Mouse (Mus musculus): Measurements from ENCODE around the gene Syngr4. TPM values are rescaled to one million over a fixed set of nuclear protein-coding genes. Genes with fewer than 3 reads are reported as not detected.

Gene Syngr4
- polyA plus RNA-seq (2014; fragmentation: Illumina TruSeq; extraction: RNeasy Lipid Tissue Mini Kit (QIAGEN cat#74804); ENCODE audit: low read depth, low replicate concordance): not detected

DNA sequence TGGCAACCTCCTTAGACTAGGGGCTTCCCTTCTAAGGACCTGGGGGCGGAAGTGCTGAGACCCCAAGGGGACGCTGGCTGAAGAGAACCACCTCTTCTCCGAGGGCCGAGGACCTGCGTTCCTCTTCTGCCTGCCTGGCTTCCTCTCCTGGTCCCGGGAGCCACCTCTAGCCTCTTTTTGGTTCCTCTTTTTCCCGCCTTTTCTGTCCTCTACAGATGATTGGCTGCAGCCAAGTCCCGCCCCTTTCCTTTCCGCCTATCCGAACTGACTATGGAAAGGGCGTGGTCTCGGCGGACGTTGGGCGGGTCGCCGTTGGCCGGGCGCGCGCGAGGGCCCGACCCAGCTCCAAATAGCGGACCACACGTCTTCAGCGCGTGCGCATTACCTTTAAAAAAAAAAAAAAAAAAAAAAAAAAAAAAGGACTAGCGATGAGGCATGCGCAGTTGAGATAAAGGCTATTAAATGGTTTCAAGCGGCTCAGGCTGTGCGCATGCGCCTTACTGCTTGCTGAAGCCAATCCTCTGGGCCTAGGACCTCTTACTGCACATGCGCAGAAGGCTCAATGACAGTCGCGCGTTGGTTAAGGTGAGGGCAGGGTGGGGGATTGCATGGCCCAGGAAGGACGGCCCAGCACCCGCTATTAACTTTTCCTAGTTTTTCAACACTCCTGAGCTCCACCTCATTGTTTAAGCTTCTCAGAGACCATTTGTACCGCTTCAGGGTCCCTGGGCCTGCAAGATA lies at the start of gene Syngr4, which contains the start of gene Tmem143:
Gene Syngr4 (minus strand): TSS at position 198 of the 741 bp plus-strand sequence.
Gene Tmem143 (plus strand): TSS at position 425 of the 741 bp plus-strand sequence.

GRCm38 (mm10) chr7:45923762-45924428 lies 27.4 kb upstream of the Syngr4 start, which contains the start of gene Ccdc114:
Gene Ccdc114, plus strand, starts transcription at chr7:45924072.

DNA sequence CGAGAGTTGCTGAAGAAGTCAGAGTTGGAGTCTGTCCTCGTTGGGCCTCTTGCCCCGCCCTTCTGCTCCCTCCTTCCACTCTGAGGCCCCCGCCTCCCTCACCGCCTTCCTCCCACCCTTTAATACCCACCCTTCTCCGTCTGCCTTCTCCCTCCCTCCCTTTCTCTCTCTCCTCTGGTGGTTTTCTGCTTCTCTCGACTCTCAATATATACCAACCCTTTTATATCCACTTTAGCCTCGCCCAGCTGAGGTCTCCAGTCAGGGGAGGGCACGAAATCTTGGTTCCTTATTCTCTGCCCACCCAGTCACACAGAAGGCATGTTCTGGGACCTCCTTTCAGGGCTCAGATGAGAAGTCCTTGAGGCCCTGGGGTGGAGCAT lies 24.7 kb upstream of the Syngr4 start, which contains the start of gene Emp3:
Gene Emp3 (minus strand): TSS at position 163 of the 380 bp plus-strand sequence.

DNA sequence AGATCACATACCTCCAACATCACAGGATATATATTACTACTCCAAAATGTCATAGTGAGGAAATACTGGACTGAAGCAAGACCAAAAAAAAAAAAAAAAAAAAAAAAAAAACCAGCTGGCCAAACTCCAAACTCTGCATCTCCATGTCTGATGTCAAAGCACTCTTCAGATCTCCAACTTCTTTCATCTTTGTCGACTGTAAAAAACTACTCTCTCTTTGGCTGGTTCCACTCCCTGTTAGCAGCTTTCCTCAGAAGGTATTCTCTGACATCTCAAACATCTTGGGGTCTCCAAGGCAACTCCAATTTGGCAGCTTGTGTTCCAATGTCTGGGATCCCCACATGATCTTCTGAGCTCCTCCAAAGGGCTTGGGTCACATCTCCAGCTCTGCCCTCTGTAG lies 18.2 kb downstream of the Syngr4 start, which contains the start of gene Grin2d:
Gene Grin2d (minus strand): TSS at position 101 of the 400 bp plus-strand sequence.

GRCm38 (mm10) chr7:45872624-45873023 lies 23.9 kb downstream of the Syngr4 start, which contains the start of gene Kdelr1:
Gene Kdelr1, plus strand, starts transcription at chr7:45872772.

Other genes starting within 250 kb of the Syngr4 start
- gene Fut2, start 230.3 kb downstream of the Syngr4 start, polyA plus RNA-seq (2014; fragmentation: Illumina TruSeq; extraction: RNeasy Lipid Tissue Mini Kit (QIAGEN cat#74804); ENCODE audit: low read depth, low replicate concordance): 1.1 TPM
- not detected for gene Ntn5, start 212.7 kb downstream of the Syngr4 start, polyA plus RNA-seq (2014; fragmentation: Illumina TruSeq; extraction: RNeasy Lipid Tissue Mini Kit (QIAGEN cat#74804); ENCODE audit: low read depth, low replicate concordance)
- 0.47 TPM for gene Sec1, start 202.3 kb downstream of the Syngr4 start, polyA plus RNA-seq (2014; fragmentation: Illumina TruSeq; extraction: RNeasy Lipid Tissue Mini Kit (QIAGEN cat#74804); ENCODE audit: low read depth, low replicate concordance)
- gene Car11, start 196.9 kb downstream of the Syngr4 start, polyA plus RNA-seq (2014; fragmentation: Illumina TruSeq; extraction: RNeasy Lipid Tissue Mini Kit (QIAGEN cat#74804); ENCODE audit: low read depth, low replicate concordance): 8.2 TPM
- 17.7 TPM for gene Dbp, start 191.6 kb downstream of the Syngr4 start, polyA plus RNA-seq (2014; fragmentation: Illumina TruSeq; extraction: RNeasy Lipid Tissue Mini Kit (QIAGEN cat#74804); ENCODE audit: low read depth, low replicate concordance)
- gene Rpl18, start 181.3 kb downstream of the Syngr4 start, polyA plus RNA-seq (2014; fragmentation: Illumina TruSeq; extraction: RNeasy Lipid Tissue Mini Kit (QIAGEN cat#74804); ENCODE audit: low read depth, low replicate concordance): 502 TPM
- 19.3 TPM for gene Sphk2, start 178.7 kb downstream of the Syngr4 start, polyA plus RNA-seq (2014; fragmentation: Illumina TruSeq; extraction: RNeasy Lipid Tissue Mini Kit (QIAGEN cat#74804); ENCODE audit: low read depth, low replicate concordance)
- not detected for gene Fam83e, start 175.5 kb downstream of the Syngr4 start, polyA plus RNA-seq (2014; fragmentation: Illumina TruSeq; extraction: RNeasy Lipid Tissue Mini Kit (QIAGEN cat#74804); ENCODE audit: low read depth, low replicate concordance)
- gene Spaca4, start 170.9 kb downstream of the Syngr4 start, polyA plus RNA-seq (2014; fragmentation: Illumina TruSeq; extraction: RNeasy Lipid Tissue Mini Kit (QIAGEN cat#74804); ENCODE audit: low read depth, low replicate concordance): not detected
- not detected for gene Lmtk3, start 113.0 kb downstream of the Syngr4 start, polyA plus RNA-seq (2014; fragmentation: Illumina TruSeq; extraction: RNeasy Lipid Tissue Mini Kit (QIAGEN cat#74804); ENCODE audit: low read depth, low replicate concordance)
- not detected for gene Sult2b1, start 112.0 kb downstream of the Syngr4 start, polyA plus RNA-seq (2014; fragmentation: Illumina TruSeq; extraction: RNeasy Lipid Tissue Mini Kit (QIAGEN cat#74804); ENCODE audit: low read depth, low replicate concordance)
- 56.6 TPM for gene Cyth2, start 82.1 kb downstream of the Syngr4 start, polyA plus RNA-seq (2014; fragmentation: Illumina TruSeq; extraction: RNeasy Lipid Tissue Mini Kit (QIAGEN cat#74804); ENCODE audit: low read depth, low replicate concordance)
- 0.47 TPM for gene Kcnj14, start 71.9 kb downstream of the Syngr4 start, polyA plus RNA-seq (2014; fragmentation: Illumina TruSeq; extraction: RNeasy Lipid Tissue Mini Kit (QIAGEN cat#74804); ENCODE audit: low read depth, low replicate concordance)
- gene Grwd1, start 65.8 kb downstream of the Syngr4 start, polyA plus RNA-seq (2014; fragmentation: Illumina TruSeq; extraction: RNeasy Lipid Tissue Mini Kit (QIAGEN cat#74804); ENCODE audit: low read depth, low replicate concordance): 13.0 TPM
- 146 TPM for gene Kdelr1, start 23.9 kb downstream of the Syngr4 start, polyA plus RNA-seq (2014; fragmentation: Illumina TruSeq; extraction: RNeasy Lipid Tissue Mini Kit (QIAGEN cat#74804); ENCODE audit: low read depth, low replicate concordance)
- gene Grin2d, start 18.3 kb downstream of the Syngr4 start, polyA plus RNA-seq (2014; fragmentation: Illumina TruSeq; extraction: RNeasy Lipid Tissue Mini Kit (QIAGEN cat#74804); ENCODE audit: low read depth, low replicate concordance): 0.42 TPM
- 106 TPM for gene Tmem143, start 227 bp upstream of the Syngr4 start, polyA plus RNA-seq (2014; fragmentation: Illumina TruSeq; extraction: RNeasy Lipid Tissue Mini Kit (QIAGEN cat#74804); ENCODE audit: low read depth, low replicate concordance)
- 34.2 TPM for gene Emp3, start 24.7 kb upstream of the Syngr4 start, polyA plus RNA-seq (2014; fragmentation: Illumina TruSeq; extraction: RNeasy Lipid Tissue Mini Kit (QIAGEN cat#74804); ENCODE audit: low read depth, low replicate concordance)
- 2.2 TPM for gene Ccdc114, start 27.4 kb upstream of the Syngr4 start, polyA plus RNA-seq (2014; fragmentation: Illumina TruSeq; extraction: RNeasy Lipid Tissue Mini Kit (QIAGEN cat#74804); ENCODE audit: low read depth, low replicate concordance)
- gene Abcc6, start 133.6 kb upstream of the Syngr4 start, polyA plus RNA-seq (2014; fragmentation: Illumina TruSeq; extraction: RNeasy Lipid Tissue Mini Kit (QIAGEN cat#74804); ENCODE audit: low read depth, low replicate concordance): not detected
- 68.8 TPM for gene Nomo1, start 137.0 kb upstream of the Syngr4 start, polyA plus RNA-seq (2014; fragmentation: Illumina TruSeq; extraction: RNeasy Lipid Tissue Mini Kit (QIAGEN cat#74804); ENCODE audit: low read depth, low replicate concordance)
- gene Kcnj11, start 204.1 kb upstream of the Syngr4 start, polyA plus RNA-seq (2014; fragmentation: Illumina TruSeq; extraction: RNeasy Lipid Tissue Mini Kit (QIAGEN cat#74804); ENCODE audit: low read depth, low replicate concordance): 138 TPM

Data from heart, adult 10 weeks (tissue).